Comparison of ENCODE assay signal across 29 mouse cellular contexts in the genomic region with DNA sequence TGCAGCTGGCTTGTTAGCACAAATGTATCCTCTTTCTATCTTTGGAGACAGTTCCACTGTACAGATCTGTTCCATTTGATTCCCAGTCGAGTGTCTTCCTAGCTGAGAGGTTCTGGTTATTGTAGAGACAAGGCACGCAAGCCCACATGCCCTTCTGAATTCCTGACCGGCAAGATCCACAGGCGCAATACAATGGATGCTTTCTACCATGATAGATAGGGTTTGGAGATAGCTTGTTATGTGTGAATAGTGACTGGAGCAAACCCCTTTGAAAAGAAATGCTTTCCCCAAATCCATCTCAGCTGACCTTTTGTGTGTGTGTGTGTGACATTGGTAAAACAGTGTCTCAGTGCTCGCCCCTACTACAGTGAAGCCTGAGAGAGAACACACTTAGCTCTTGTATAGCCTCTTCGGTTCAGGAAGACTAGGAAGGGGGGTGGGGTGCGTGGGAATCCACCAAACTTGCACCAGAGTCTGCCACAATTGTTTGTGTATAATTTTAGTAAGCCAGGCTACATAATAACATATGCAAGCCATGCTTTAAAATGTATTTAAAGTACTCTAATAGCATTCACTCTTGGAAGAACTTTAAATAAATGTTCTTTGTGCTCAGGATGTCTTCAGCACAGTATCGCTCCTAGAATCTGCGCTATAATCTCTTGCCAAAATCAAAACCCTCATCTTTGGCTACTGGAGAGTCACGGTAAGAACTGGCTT. TPM values are rescaled to one million over a fixed set of nuclear protein-coding genes. Genes with fewer than 3 reads are reported as not detected.
DNase-seq lines count a peak whose midpoint lies in the region; ATAC-seq lines count a peak whose summit lies in the region.
"Had no signal": no experiment of that assay in that cellular context is flagged by ENCODE, and none has a peak within 500 bp of the region (broad histone marks: within the 10 kb centered on the region; RNA-seq: fewer than 3 reads in every experiment).

No protein-coding gene starts in this region.

- no peak for DNase-seq in forebrain, embryonic 10.5 days (ENCODE audit: extremely low spot score, low spot score)
- DNase-seq in hindbrain, embryonic 14.5 days (ENCODE audit: low spot score), result no peak
- peak; percentile 61 for DNase-seq in brain, adult 2 months (ENCODE audit: low read depth, low spot score)
- DNase-seq: adrenal gland, adult 2 months; cerebellum, adult 8-10 months; cerebellum, postnatal 36 days; heart, adult 2 months; heart, postnatal 14 days; kidney, adult 18-20 months; kidney, postnatal 25 days; left cerebral cortex, postnatal 4 days; liver, postnatal 0 days; lung, postnatal 36 days; right cerebral cortex, adult 18-20 months; spleen, adult 18-20 months; thymus, adult 18-20 months; thymus, postnatal 25 days had no signal

- H3K4me3 ChIP-seq in forebrain, embryonic 10.5 days, result no peak overlapping the region
- no peak overlapping the region for H3K4me3 ChIP-seq in forebrain, embryonic 13.5 days
- H3K4me3 ChIP-seq in hindbrain, embryonic 13.5 days, result no peak overlapping the region
- no peak overlapping the region for H3K4me3 ChIP-seq in hindbrain, embryonic 14.5 days (replicated peaks; ENCODE audit: low read length)
- H3K4me3 ChIP-seq in heart, embryonic 12.5 days, result no peak overlapping the region
- no peak overlapping the region for H3K4me3 ChIP-seq in heart, embryonic 11.5 days (ENCODE audit: low read depth, low read length)
- H3K4me3 ChIP-seq: erythroblast, embryonic 14.5 days; heart, adult 2 months; hindbrain, embryonic 12.5 days; kidney, embryonic 15.5 days; layer of hippocampus, adult 2 months; liver, embryonic 12.5 days; midbrain, embryonic 12.5 days; myocyte had no signal

- no peaks in the 10 kb centered on the region for H3K9me3 ChIP-seq in forebrain, embryonic 10.5 days
- H3K9me3 ChIP-seq in forebrain, embryonic 13.5 days (replicated peaks), result no peaks in the 10 kb centered on the region
- H3K9me3 ChIP-seq in hindbrain, embryonic 13.5 days, result no peaks in the 10 kb centered on the region
- H3K9me3 ChIP-seq in hindbrain, embryonic 14.5 days (ENCODE audit: control insufficient read depth, low read length), result no peaks in the 10 kb centered on the region
- H3K9me3 ChIP-seq in heart, embryonic 12.5 days (replicated peaks), result no peaks in the 10 kb centered on the region
- H3K9me3 ChIP-seq in heart, embryonic 11.5 days (replicated peaks; ENCODE audit: control insufficient read depth, low read length), result no peaks in the 10 kb centered on the region
- H3K9me3 ChIP-seq: hindbrain, embryonic 12.5 days; kidney, embryonic 15.5 days; liver, embryonic 12.5 days; midbrain, embryonic 12.5 days had no signal

- no peaks in the 10 kb centered on the region for H3K36me3 ChIP-seq in forebrain, embryonic 10.5 days (replicated peaks)
- no peaks in the 10 kb centered on the region for H3K36me3 ChIP-seq in forebrain, embryonic 13.5 days (ENCODE audit: poor library complexity, severe bottlenecking)
- no peaks in the 10 kb centered on the region for H3K36me3 ChIP-seq in hindbrain, embryonic 13.5 days
- H3K36me3 ChIP-seq in hindbrain, embryonic 14.5 days (replicated peaks; ENCODE audit: control insufficient read depth, insufficient read depth), result no peaks in the 10 kb centered on the region
- no peaks in the 10 kb centered on the region for H3K36me3 ChIP-seq in heart, embryonic 12.5 days
- H3K36me3 ChIP-seq in heart, embryonic 11.5 days (ENCODE audit: control insufficient read depth, insufficient read depth, low read length), result no peaks in the 10 kb centered on the region
- H3K36me3 ChIP-seq: hindbrain, embryonic 12.5 days; kidney, embryonic 15.5 days; liver, embryonic 12.5 days; midbrain, embryonic 12.5 days had no signal

- H3K9ac ChIP-seq in forebrain, embryonic 13.5 days, result no peak overlapping the region
- H3K9ac ChIP-seq in hindbrain, embryonic 13.5 days, result no peak overlapping the region
- no peak overlapping the region for H3K9ac ChIP-seq in hindbrain, embryonic 14.5 days
- H3K9ac ChIP-seq in heart, embryonic 12.5 days, result no peak overlapping the region
- no peak overlapping the region for H3K9ac ChIP-seq in heart, embryonic 11.5 days (ENCODE audit: low read depth, low read length)
- H3K9ac ChIP-seq: hindbrain, embryonic 12.5 days; kidney, embryonic 15.5 days; liver, embryonic 12.5 days; liver, postnatal 0 days; midbrain, embryonic 12.5 days had no signal

- H3K4me1 ChIP-seq in forebrain, embryonic 10.5 days, result peaks cover 31% of the 10 kb centered on the region
- H3K4me1 ChIP-seq in forebrain, embryonic 13.5 days, result 0 out of 2 replicates have a peak, but pooled peaks cover 3% of the 10 kb centered on the region
- H3K4me1 ChIP-seq in hindbrain, embryonic 13.5 days (replicated peaks), result 0 out of 2 replicates have a peak, but pooled peaks cover 7% of the 10 kb centered on the region
- H3K4me1 ChIP-seq in hindbrain, embryonic 14.5 days (replicated peaks; ENCODE audit: control insufficient read depth, insufficient read depth, low read length), result 0 out of 2 replicates have a peak, but pooled peaks cover 3% of the 10 kb centered on the region
- no peaks in the 10 kb centered on the region for H3K4me1 ChIP-seq in heart, embryonic 12.5 days (replicated peaks)
- no peaks in the 10 kb centered on the region for H3K4me1 ChIP-seq in heart, embryonic 11.5 days (ENCODE audit: control insufficient read depth, insufficient read depth, low read length)
- H3K4me1 ChIP-seq: kidney, embryonic 15.5 days had no signal

- peak overlapping the region; percentile 67 for H3K27ac ChIP-seq in forebrain, embryonic 10.5 days
- H3K27ac ChIP-seq in forebrain, embryonic 13.5 days, result no peak overlapping the region
- H3K27ac ChIP-seq in hindbrain, embryonic 13.5 days, result 0 out of 2 replicates have a peak overlapping the region, but pooled peaks have one; percentile 1
- no peak overlapping the region for H3K27ac ChIP-seq in hindbrain, embryonic 14.5 days
- no peak overlapping the region for H3K27ac ChIP-seq in heart, embryonic 12.5 days (ENCODE audit: poor library complexity, severe bottlenecking)
- no peak overlapping the region for H3K27ac ChIP-seq in heart, embryonic 11.5 days (ENCODE audit: low read depth, low read length)
- H3K27ac ChIP-seq: heart, adult 2 months; hindbrain, embryonic 12.5 days; kidney, embryonic 15.5 days; layer of hippocampus, adult 2 months; liver, embryonic 12.5 days; midbrain, embryonic 12.5 days had no signal

- H3K4me2 ChIP-seq in forebrain, embryonic 13.5 days, result no peak overlapping the region
- no peak overlapping the region for H3K4me2 ChIP-seq in hindbrain, embryonic 13.5 days
- H3K4me2 ChIP-seq in hindbrain, embryonic 14.5 days (replicated peaks), result no peak overlapping the region
- H3K4me2 ChIP-seq in heart, embryonic 12.5 days, result no peak overlapping the region
- H3K4me2 ChIP-seq in heart, embryonic 11.5 days, result no peak overlapping the region
- H3K4me2 ChIP-seq: hindbrain, embryonic 12.5 days; kidney, embryonic 15.5 days; liver, embryonic 12.5 days; midbrain, embryonic 12.5 days had no signal

- WGBS in forebrain, embryonic 10.5 days, result 58% methylated on average over 10 of the region's 10 CpGs
- 47% methylated on average over 10 of the region's 10 CpGs for WGBS in forebrain, embryonic 13.5 days
- 52% methylated on average over 10 of the region's 10 CpGs for WGBS in hindbrain, embryonic 13.5 days
- WGBS in hindbrain, embryonic 14.5 days, result 44% methylated on average over 10 of the region's 10 CpGs
- whole genome bisulfite sequencing in heart, embryonic 12.5 days, result 67% methylated on average over 10 of the region's 10 CpGs
- WGBS in heart, embryonic 11.5 days (ENCODE audit: insufficient replicate concordance), result 72% methylated on average over 10 of the region's 10 CpGs

- no peak for ATAC-seq in forebrain, embryonic 13.5 days
- ATAC-seq in hindbrain, embryonic 13.5 days (ENCODE audit: low FRiP score), result no peak
- ATAC-seq in hindbrain, embryonic 14.5 days (ENCODE audit: low FRiP score), result no peak
- ATAC-seq in heart, embryonic 12.5 days (ENCODE audit: insufficient number of reproducible peaks, low FRiP score), result no peak
- ATAC-seq in heart, embryonic 11.5 days (replicated peaks; ENCODE audit: insufficient number of reproducible peaks, low FRiP score, low TSS enrichment), result no peak
- ATAC-seq: forebrain, embryonic 14.5 days; liver, embryonic 12.5 days; liver, postnatal 0 days had no signal

- 0 out of 2 replicates have a peak, but pooled peaks cover 4% of the 10 kb centered on the region for H3K27me3 ChIP-seq in forebrain, embryonic 10.5 days (ENCODE audit: poor library complexity, severe bottlenecking)
- no peaks in the 10 kb centered on the region for H3K27me3 ChIP-seq in forebrain, embryonic 13.5 days
- H3K27me3 ChIP-seq in hindbrain, embryonic 13.5 days, result no peaks in the 10 kb centered on the region
- no peaks in the 10 kb centered on the region for H3K27me3 ChIP-seq in hindbrain, embryonic 14.5 days (ENCODE audit: control insufficient read depth, insufficient read depth, low read length)
- H3K27me3 ChIP-seq in heart, embryonic 12.5 days (replicated peaks), result no peaks in the 10 kb centered on the region
- no peaks in the 10 kb centered on the region for H3K27me3 ChIP-seq in heart, embryonic 11.5 days (ENCODE audit: control insufficient read depth, insufficient read depth, low read length)
- H3K27me3 ChIP-seq: hindbrain, embryonic 12.5 days; kidney, embryonic 15.5 days; midbrain, embryonic 12.5 days had no signal

RNA-seq across cellular contexts. Expression of a gene that starts 4.7 kb away (rescaled TPM):
- 18.8 and 20.1 TPM in 2 replicates for polyA plus RNA-seq in forebrain, embryonic 10.5 days (2016; fragmentation: Nextera tagmentation; extraction: Ambion mirVana)
- polyA plus RNA-seq in forebrain, embryonic 13.5 days (2015; fragmentation: Nextera tagmentation; extraction: Ambion mirVana), result 39.0 and 41.0 TPM in 2 replicates
- polyA plus RNA-seq in hindbrain, embryonic 13.5 days (2015; fragmentation: Nextera tagmentation; extraction: Ambion mirVana), result 32.3 and 36.0 TPM in 2 replicates
- 34.3 and 34.6 TPM in 2 replicates for polyA plus RNA-seq in hindbrain, embryonic 14.5 days (2014; fragmentation: Nextera tagmentation; extraction: Ambion mirVana)
- polyA plus RNA-seq in heart, embryonic 12.5 days (2016; fragmentation: Nextera tagmentation; extraction: Ambion mirVana), result 34.9 and 35.2 TPM in 2 replicates
- polyA plus RNA-seq in heart, embryonic 11.5 days (2014; fragmentation: Nextera tagmentation; extraction: Ambion mirVana), result 27.3 and 29.7 TPM in 2 replicates

RNA-seq across cellular contexts. Expression of a gene that starts 39.2 kb away (rescaled TPM):
- 0.46 and 1.2 TPM in 2 replicates for polyA plus RNA-seq in forebrain, embryonic 10.5 days (2016; fragmentation: Nextera tagmentation; extraction: Ambion mirVana)
- polyA plus RNA-seq in forebrain, embryonic 13.5 days (2015; fragmentation: Nextera tagmentation; extraction: Ambion mirVana), result 3.7 and 4.6 TPM in 2 replicates
- 5.9 and 8.6 TPM in 2 replicates for polyA plus RNA-seq in hindbrain, embryonic 13.5 days (2015; fragmentation: Nextera tagmentation; extraction: Ambion mirVana)
- 5.7 and 6.8 TPM in 2 replicates for polyA plus RNA-seq in hindbrain, embryonic 14.5 days (2014; fragmentation: Nextera tagmentation; extraction: Ambion mirVana)
- polyA plus RNA-seq in heart, embryonic 12.5 days (2016; fragmentation: Nextera tagmentation; extraction: Ambion mirVana), result 2.0 and 2.5 TPM in 2 replicates
- polyA plus RNA-seq in heart, embryonic 11.5 days (2014; fragmentation: Nextera tagmentation; extraction: Ambion mirVana), result 1.1 and 1.8 TPM in 2 replicates
- polyA plus RNA-seq: erythroblast, embryonic 14.5 days had no signal

Comparison
In these comparisons a context has a peak if more than half of its experiments do, and no peak if none do; other contexts are left out.
1. H3K27ac ChIP-seq: peak in forebrain, embryonic 10.5 days (single experiment) and hindbrain, embryonic 13.5 days (single experiment); none in forebrain, embryonic 13.5 days (single experiment), hindbrain, embryonic 14.5 days (single experiment), heart, embryonic 12.5 days (single experiment) and heart, embryonic 11.5 days (single experiment).